Comparison of ENCODE assay signal across 10 mouse cellular contexts in the genomic region with DNA sequence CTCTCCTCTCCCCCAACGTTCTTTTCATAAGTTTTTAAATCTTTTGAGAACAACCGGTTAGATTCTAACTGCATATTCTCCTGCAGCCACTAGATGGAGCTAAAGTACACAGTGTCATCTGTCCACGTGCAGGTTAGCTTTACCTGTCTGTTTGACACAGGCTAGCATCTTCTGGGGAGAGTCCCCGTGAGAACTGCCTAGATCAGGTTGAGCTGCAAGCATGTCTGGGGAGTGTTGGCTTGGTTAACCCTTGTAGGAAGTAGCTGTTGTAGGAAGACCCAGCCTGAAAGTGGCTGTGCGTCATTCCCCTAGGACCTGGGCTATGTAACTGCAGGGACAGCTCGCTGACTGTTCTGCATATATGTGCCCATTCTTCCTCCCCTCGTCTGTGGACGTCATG.
A peak's percentile ranks its signal among the peaks of the same experiment; 100 is the strongest.
DNase-seq lines count a peak whose midpoint lies in the region; ATAC-seq and TF ChIP-seq lines count a peak whose summit lies in the region.
"Had no signal": no experiment of that assay in that cellular context is flagged by ENCODE, and none has a peak within 500 bp of the region (broad histone marks: within the 10 kb centered on the region; RNA-seq: fewer than 3 reads in every experiment).

No protein-coding gene starts in this region.

- peak; percentile 21 to 33 for DNase-seq in left cerebral cortex, postnatal 14 days (ENCODE audit: low spot score in 2 of 2)
- no peak for DNase-seq in left cerebral cortex, postnatal 4 days
- DNase-seq in MEL-GATA-1-ER (ENCODE audit: extremely low read depth, low read depth): peak; percentile 42
- DNase-seq in cerebellum, postnatal 10 days: peak; percentile 49 to 72
- peak; percentile 33 for DNase-seq in thymus, adult 2 months
- DNase-seq in adrenal gland, adult 18-20 months (ENCODE audit: low spot score in 2 of 2): no peak

- TF ChIP-seq CTCF in thymus, adult 2 months (IDR thresholded peaks at IDR 0.05; ENCODE audit: borderline replicate concordance, control insufficient read depth, extremely low read depth, insufficient read depth, low read length, poor library complexity): no peak

- no peaks in the 10 kb centered on the region for H3K36me3 ChIP-seq in hindbrain, embryonic 15.5 days
- no peaks in the 10 kb centered on the region for H3K36me3 ChIP-seq in thymus, adult 2 months (ENCODE audit: control insufficient read depth, insufficient read depth, low read length)
- H3K36me3 ChIP-seq: limb, embryonic 12.5 days had no signal

- intact Hi-C loops in left cerebral cortex, postnatal 14 days (cut with DNase I): loop anchor here (2.0 to 10.0 kb wide), 3 partner anchors 312 to 842 kb away; no protein-coding TSS in a partner anchor
- intact Hi-C loops in left cerebral cortex, postnatal 4 days (cut with DNase I): loop anchor here (10.0 kb wide), 1 partner anchor 312 kb away; no protein-coding TSS in a partner anchor

- H3K27ac ChIP-seq in hindbrain, embryonic 15.5 days (replicated peaks): no peak overlapping the region
- H3K27ac ChIP-seq in thymus, adult 2 months (ENCODE audit: control insufficient read depth, insufficient read depth, low read length): no peak overlapping the region
- H3K27ac ChIP-seq: limb, embryonic 12.5 days had no signal

- H3K9me3 ChIP-seq in hindbrain, embryonic 15.5 days: no peaks in the 10 kb centered on the region
- H3K9me3 ChIP-seq: limb, embryonic 12.5 days had no signal

- no peaks in the 10 kb centered on the region for H3K4me1 ChIP-seq in hindbrain, embryonic 15.5 days (replicated peaks)
- H3K4me1 ChIP-seq in thymus, adult 2 months (replicated peaks; ENCODE audit: control insufficient read depth, insufficient read depth, low read length): peaks cover 6% of the 10 kb centered on the region

- 27% methylated on average over 8 of the region's 8 CpGs for WGBS in hindbrain, embryonic 15.5 days
- WGBS in thymus, adult 2 months: 32% methylated on average over 8 of the region's 8 CpGs

- H3K4me2 ChIP-seq in hindbrain, embryonic 15.5 days: no peak overlapping the region
- H3K4me2 ChIP-seq: limb, embryonic 12.5 days had no signal

- TF ChIP-seq POLR2A in thymus, adult 2 months (IDR thresholded peaks at IDR 0.05; ENCODE audit: control insufficient read depth, extremely low read depth, insufficient read depth, low read length, poor library complexity): no peak

- no peak overlapping the region for H3K9ac ChIP-seq in hindbrain, embryonic 15.5 days
- H3K9ac ChIP-seq: limb, embryonic 12.5 days had no signal

- ATAC-seq in hindbrain, embryonic 15.5 days (ENCODE audit: low FRiP score, low read depth): peak; percentile 38; the same call in 1 of the 2 replicates
- peak; percentile 68 for ATAC-seq in megakaryocyte progenitor cell, adult 5-6 weeks (replicated peaks; ENCODE audit: poor library complexity)

- H3K27me3 ChIP-seq in hindbrain, embryonic 15.5 days: no peaks in the 10 kb centered on the region
- no peaks in the 10 kb centered on the region for H3K27me3 ChIP-seq in thymus, adult 2 months (ENCODE audit: control insufficient read depth, insufficient read depth, low read length)

- H3K4me3 ChIP-seq in hindbrain, embryonic 15.5 days: no peak overlapping the region
- no peak overlapping the region for H3K4me3 ChIP-seq in thymus, adult 2 months (ENCODE audit: control insufficient read depth, insufficient read depth, low read length)
- H3K4me3 ChIP-seq: erythroblast, embryonic 14.5 days; limb, embryonic 12.5 days had no signal

Comparison
In these comparisons a context has a peak if more than half of its experiments do, and no peak if none do; other contexts are left out.
1. DNase-seq: peak in left cerebral cortex, postnatal 14 days (2 of 2), MEL-GATA-1-ER (single experiment), cerebellum, postnatal 10 days (2 of 2) and thymus, adult 2 months (single experiment); none in left cerebral cortex, postnatal 4 days (single experiment) and adrenal gland, adult 18-20 months (0 of 2).